Mouse (Mus musculus) heart, postnatal 36 days (tissue): Measurements from ENCODE around the gene Hs6st1. TPM values are rescaled to one million over a fixed set of nuclear protein-coding genes. Genes with fewer than 3 reads are reported as not detected.

Experiments used
- DNase-seq, 2 experiments: peaks; one replicate each; pipeline ENCODE4 v3.0.0; 2021 to 2022
- intact Hi-C: fragments of 180-260 bp; cut with DNase I; formaldehyde crosslinking; loops from one replicate; pipeline ENCODE4 v1.15.1; 2025
- total RNA-seq, 2 experiments: library from RNA; stranded (reverse); gene quantifications; 2 replicates each; pipeline ENCODE4 v1.2.3; 2021

The Hs6st1 gene
- total RNA-seq, 2 experiments from 2014 or later: 21.3 to 23.1 TPM

DNA sequence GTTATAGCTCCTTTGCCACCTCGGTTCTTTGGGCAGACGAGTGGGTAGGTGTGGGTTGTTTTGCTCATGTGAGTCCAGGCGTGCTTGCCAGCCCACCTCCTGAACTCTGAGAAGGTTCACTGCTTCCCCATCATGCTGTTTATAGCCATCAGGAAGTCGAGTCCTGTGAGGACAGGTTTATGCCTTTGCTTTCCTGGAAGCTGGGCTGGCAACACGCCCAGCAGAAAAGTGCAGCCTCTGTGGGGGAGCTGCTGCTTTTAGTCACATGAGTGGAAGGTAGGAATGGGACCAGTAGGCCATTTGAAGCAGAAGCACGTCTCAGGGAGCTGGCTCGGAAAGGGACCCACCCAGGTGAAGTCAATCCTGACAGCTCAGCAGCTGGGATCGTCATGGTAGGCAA is 11.5 kb downstream of the Hs6st1 start:
- intact Hi-C loops: no loop called here
- peak; percentile 41 to 53 for DNase-seq

GRCm38 (mm10) chr1:36080974-36081373 is 12.8 kb downstream of the Hs6st1 start:
- intact Hi-C loops: no loop called here
- no peak for DNase-seq

GRCm38 (mm10) chr1:36082184-36082583 is 14.0 kb downstream of the Hs6st1 start:
- intact Hi-C loops: no loop called here

GRCm38 (mm10) chr1:36083554-36083953 is 15.4 kb downstream of the Hs6st1 start:
- intact Hi-C loops: no loop called here
- no peak for DNase-seq

More at GRCm38 (mm10) chr1:36082184-36082583, 14.0 kb downstream of the Hs6st1 start:
- no peak for DNase-seq

GRCm38 (mm10) chr1:36085069-36085468 is 16.9 kb downstream of the Hs6st1 start:
- intact Hi-C loops: no loop called here
- no peak for DNase-seq

DNA sequence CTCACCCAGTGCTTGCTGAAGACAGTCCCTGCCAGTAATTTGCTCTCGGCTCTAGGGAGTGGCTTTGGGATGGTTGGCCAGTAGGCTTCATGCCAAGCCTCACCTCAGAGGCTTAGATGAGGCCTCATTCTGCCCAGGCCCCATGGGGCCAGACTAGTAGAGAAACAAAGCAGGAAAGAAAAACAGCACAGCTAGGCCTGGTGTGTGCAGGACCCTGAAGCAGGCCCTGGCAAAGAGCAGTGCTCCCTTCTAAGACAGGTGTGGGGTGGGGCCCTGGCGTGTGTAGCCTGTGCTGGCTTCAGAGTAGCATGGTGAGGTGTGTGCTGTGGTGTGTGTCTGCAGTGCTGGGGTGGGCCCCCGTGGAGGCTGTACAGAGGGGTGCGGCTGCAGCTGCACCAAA is 20.2 kb downstream of the Hs6st1 start:
- DNase-seq: no peak
- intact Hi-C loops: no loop called here

GRCm38 (mm10) chr1:36089481-36089880 is 21.3 kb downstream of the Hs6st1 start:
- DNase-seq: no peak
- intact Hi-C loops: no loop called here

DNA sequence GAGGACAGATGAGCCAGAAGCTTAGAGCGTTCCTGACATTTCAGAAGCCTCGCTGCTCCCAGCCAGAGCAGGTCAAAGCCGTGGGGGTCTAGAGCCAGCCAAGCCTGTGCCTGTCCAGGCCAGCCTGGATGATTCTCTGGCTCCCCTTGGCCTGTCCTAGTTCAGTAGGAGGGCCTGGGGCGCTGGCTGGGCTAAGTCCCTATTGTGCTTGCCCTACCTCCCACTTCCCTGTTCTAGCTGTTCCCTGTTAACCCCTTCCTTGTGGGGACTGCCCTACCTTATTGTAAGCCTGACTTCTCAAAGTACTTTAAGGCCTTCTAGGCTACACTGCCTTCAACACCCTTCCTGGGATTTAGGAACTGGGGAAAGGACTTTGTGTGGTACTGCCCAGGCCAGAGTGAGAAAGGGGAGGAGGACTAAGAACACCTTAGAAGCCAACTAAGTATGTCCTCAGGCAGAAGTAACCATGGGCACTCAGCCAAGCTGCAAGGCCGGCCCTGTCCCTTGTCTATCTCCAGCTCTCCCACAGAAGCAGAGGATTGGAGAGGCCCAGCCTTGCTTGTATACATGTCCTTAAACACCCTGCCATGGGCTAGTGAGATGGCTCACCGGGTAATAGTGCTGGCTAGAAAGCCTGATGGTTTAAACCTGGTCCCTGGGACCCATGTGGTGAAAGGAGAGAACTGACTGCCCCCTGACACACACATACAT is 22.0 kb downstream of the Hs6st1 start:
- DNase-seq: no peak
- intact Hi-C loops: no loop called here

- no peak for DNase-seq
- intact Hi-C loops: no loop called here
These were observed 22.5 kb downstream of the Hs6st1 start for GRCm38 (mm10) chr1:36090722-36091110.

DNA sequence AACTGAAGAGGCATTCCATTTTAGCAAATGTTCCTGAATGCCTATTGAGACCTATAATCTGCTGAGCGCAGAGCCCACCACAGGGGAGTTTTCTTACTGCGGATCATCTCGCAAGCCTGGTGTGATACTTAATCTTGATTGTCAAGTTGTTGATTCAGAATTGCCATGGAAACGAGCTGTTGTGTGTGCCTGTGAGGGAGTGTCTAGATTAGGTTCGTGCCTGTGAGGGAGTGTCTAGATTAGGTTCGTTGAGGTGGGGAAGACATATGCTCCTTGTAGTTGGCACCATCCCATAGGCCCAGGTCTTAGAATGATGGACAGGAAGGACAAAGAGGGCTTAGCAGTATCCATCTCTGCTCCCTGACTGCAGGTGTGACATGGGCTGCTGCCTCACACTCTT is 23.0 kb downstream of the Hs6st1 start:
- no peak for DNase-seq
- intact Hi-C loops: no loop called here

- no peak for DNase-seq
- intact Hi-C loops: no loop called here
These were observed 25.5 kb downstream of the Hs6st1 start for GRCm38 (mm10) chr1:36093741-36094140.

DNA sequence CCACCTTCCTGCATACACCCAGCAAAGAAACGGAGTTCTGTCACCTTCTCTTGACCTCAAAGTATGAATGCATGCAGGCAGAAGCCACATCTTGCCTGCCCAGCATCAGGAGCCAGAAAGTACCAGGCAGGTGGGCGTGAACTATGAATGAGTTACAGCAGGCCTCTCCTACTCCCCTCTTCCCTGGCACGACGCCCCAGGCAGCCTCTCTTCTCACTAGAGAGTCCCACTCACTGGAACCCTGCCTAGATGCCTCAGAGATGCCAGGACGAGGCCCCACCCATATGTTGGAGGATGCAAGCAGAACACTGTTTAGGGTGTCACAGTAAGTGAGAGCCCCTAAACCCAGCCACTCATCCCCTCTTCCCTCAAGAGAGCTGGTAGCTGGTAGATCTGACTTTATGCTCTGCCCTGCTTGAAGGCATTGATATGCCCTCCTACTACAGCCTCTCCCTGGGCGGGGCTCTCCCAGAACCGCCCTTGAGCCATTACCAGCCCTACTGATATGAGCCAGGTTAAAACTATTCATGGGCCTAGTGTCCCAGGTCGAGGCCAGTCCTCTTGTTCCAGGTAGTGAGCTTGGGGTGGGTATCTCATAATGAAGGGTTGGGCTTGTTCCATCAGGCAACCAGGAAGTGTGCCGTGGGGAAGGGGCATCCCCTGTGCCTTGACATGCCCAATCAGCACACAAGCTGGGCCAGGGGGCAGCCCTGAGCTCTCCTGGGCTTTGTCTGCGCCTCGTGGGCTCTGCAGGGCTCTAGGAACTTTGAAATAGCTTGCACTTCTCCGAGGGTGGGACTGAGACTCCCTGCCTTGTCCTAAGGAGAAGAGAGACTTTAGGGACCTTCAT is 27.4 kb downstream of the Hs6st1 start:
- intact Hi-C loops: no loop called here
- no peak for DNase-seq

DNA sequence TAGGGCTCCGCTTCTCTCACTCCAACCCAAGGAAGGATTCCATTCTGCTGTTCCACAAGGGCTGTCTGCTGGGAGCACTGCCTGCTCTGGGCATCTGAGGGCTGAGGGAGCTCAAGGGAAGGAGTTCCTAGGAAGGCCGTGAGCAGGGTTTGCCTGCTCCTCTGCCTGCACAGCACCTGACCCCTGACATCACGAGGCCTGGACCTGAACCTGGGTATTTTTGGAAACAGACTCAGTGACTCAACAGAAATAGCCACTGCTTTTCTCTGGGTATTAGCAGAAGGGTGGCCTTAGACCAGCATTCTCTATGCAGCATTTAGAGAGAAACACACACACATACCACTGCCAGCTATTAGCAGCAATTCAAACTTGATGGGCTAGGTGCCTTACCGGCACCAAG is 30.2 kb downstream of the Hs6st1 start:
- intact Hi-C loops: no loop called here
- no peak for DNase-seq

GRCm38 (mm10) chr1:36100371-36100770 is 32.2 kb downstream of the Hs6st1 start:
- intact Hi-C loops: no loop called here
- DNase-seq: no peak

DNA sequence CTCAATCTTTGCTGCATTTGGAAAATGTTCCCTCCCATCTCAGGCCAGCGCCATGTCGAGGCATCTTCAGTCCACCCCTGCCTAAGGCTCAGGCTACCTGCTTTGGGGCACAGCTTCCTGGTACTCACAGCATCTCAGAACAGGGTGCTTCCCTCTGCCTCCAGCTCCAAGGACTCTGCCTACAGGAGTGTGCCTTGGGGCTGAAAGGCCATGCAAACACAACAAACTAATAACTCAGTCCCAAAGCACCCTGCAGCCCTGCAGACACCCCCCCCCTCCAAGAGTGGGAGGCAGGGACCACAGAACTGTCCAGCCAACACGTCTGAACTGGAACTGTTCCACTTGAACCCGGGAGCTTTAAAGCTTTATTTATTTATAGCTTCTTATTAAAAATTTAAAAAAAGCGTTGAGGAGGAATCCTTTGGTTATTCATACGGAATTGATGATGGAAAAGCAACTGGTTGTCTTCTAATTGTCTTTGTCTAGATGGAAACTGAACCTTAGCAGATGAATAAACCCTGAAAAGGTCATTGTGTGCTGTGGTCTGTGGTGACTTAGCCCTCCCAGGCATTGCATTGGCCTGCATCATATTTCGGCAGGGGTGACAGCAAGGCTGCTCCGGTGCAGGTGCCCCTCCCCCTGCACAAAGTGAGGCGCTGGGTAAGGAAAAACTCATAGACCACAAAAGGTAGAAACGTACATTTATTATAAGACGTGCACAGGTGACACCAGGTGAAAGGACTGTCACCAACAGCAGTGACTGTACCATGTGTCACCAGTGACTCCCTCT is 37.9 kb downstream of the Hs6st1 start:
- DNase-seq: no peak
- intact Hi-C loops: no loop called here

- intact Hi-C loops: no loop called here
- no peak for DNase-seq
These were observed 41.8 kb downstream of the Hs6st1 start for GRCm38 (mm10) chr1:36109987-36110386.

DNA sequence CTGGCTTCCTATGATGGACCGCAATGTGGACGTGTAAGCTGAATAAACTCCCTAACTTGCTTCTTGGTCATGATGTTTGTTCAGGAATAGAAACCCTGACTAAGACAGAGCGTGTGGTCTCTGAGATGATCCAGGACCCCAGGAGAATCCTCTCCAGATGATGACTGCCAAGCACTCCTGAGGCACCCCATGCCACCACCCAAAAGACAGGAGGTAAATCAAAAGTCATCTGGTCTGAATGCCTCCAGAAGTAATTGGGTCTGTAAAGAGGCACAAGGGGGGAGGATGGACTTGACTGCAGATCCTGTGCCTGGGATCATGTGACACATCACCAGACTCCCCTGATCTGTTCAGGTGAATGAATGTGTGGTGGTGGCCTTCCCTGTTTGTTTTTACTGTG is 44.5 kb downstream of the Hs6st1 start:
- intact Hi-C loops: no loop called here

DNA sequence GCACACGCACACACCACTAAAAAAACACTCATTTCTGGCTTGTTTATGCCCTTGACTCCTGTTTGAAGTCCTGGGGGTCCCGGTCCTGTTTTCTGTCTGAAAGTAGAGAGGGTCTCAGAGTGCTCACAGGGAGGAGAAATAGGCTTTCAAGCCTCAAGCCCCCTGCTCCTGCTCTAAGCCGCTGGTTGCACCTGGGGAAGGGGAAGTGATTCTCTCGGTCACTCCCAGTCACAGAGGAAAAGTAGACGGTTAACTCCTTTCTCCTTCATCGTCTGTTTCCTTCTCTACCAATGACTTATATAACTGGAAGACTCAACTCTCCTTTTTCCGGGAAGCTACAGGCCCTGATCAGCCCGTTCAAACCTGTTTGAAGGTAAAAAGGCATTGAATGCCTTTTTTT is 45.5 kb downstream of the Hs6st1 start:
- intact Hi-C loops: no loop called here
- DNase-seq: no peak

More for the DNA sequence above, 44.5 kb downstream of the Hs6st1 start:
- DNase-seq: no peak

DNA sequence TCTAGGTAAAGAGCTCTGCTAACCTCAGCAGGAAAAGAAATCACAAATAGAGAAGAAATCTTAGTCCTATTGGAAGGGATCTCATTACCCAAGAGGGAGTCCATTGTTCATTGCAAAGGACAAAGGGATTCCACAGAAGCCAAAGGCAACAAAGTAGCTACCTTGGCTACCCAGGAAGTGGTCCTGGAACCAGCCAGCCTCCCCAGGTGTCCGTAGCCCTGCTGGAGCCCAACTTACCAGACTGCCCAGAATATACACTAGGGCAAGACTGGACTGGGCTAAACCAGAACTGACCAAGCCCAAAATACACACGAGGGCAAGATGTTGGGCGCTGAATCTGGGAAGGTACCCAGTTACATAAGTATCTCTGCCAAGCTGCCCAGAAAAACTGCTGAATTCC is 46.6 kb downstream of the Hs6st1 start:
- intact Hi-C loops: no loop called here
- DNase-seq: no peak

DNA sequence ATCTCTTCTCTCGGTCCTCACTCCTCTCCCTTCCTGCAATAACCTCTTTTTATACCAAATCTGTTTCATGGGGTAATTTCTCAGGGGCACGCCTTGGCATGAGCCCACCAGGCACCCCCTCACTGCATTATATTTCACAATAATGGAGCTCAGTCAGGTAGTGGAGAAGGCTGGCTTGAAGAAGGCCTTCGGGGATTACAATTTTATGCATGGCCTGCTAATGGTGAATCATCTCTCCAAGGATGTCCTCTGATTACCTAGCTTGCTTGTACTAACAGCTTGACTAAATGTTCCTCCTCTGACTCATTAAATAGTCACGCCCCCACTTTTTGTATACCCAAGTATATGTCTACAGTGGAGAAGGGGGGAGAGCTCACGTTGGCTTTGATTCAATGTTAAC is 48.3 kb downstream of the Hs6st1 start:
- intact Hi-C loops: no loop called here
- DNase-seq: no peak

DNA sequence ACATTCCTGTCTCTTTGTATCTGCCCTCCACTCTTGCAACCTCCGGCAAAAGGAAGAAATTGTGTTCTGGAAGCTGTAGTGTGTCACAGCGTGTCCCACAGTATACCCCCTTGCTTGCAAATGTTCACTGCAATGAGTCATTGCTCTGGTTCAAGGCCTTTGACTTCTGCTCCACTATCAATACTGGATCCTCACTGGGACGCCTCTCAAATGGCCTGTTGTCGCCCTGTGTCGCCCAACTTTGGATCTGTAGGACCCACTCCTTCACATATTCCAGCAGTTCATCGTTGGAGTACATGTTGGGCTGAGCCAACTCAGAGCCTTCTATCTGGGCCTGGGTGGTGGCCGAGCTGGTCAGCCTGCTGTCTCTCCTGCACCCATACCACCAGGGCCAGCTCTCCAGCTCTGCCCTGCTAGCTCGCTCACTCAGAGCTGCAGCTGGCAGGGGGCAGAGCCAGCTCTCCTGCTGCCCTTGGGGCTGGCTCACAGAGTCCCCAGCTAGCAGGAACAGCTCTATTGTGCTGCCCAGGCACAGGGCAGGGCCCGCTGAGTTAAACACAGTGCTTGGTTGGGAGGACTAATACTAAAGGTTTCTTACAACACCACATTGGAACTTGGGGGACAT is 50.0 kb downstream of the Hs6st1 start:
- intact Hi-C loops: no loop called here
- DNase-seq: no peak
